In the genomic region with DNA sequence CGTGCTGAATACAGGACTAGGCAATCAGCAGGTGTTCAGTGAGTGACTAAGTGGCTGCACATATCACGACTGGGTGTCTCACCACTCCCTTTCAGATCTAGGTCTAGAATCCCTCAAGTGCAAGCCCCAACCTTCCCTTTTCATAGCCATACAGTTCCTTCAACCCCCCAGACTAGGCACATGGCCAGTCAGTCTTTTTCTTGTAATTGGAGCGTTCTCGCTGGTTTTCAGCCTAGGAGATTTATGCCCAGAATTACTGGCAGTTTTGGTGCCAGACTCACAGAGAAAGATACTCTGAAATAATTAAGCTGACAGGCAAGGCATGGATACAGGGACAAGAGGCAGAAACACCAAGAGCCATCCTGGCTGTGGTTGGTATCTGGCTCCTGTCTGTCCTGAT, we compare ENCODE assay signal across 29 mouse cellular contexts. TPM values are rescaled to one million over a fixed set of nuclear protein-coding genes. Genes with fewer than 3 reads are reported as not detected.
A peak's percentile ranks its signal among the peaks of the same experiment; 100 is the strongest.
DNase-seq lines count a peak whose midpoint lies in the region; ATAC-seq and TF ChIP-seq lines count a peak whose summit lies in the region.
"Had no signal": no experiment of that assay in that cellular context is flagged by ENCODE, and none has a peak within 500 bp of the region (broad histone marks: within the 10 kb centered on the region; RNA-seq: fewer than 3 reads in every experiment).

No protein-coding gene starts in this region.

- no peak for TF ChIP-seq POLR2A in cortical plate, adult 2 months (IDR thresholded peaks at IDR 0.05; ENCODE audit: extremely low read depth, insufficient read depth, low read length)

- no peak overlapping the region for H3K9ac ChIP-seq in forebrain, embryonic 15.5 days (replicated peaks)
- no peak overlapping the region for H3K9ac ChIP-seq in forebrain, embryonic 12.5 days
- H3K9ac ChIP-seq: embryonic facial prominence, embryonic 13.5 days; hindbrain, embryonic 13.5 days; limb, embryonic 12.5 days; liver, embryonic 15.5 days; lung, embryonic 14.5 days; midbrain, embryonic 15.5 days had no signal

- H3K9me3 ChIP-seq in forebrain, embryonic 15.5 days = no peaks in the 10 kb centered on the region
- no peaks in the 10 kb centered on the region for H3K9me3 ChIP-seq in forebrain, embryonic 12.5 days
- H3K9me3 ChIP-seq: embryonic facial prominence, embryonic 13.5 days; hindbrain, embryonic 13.5 days; limb, embryonic 12.5 days; liver, embryonic 15.5 days; midbrain, embryonic 15.5 days had no signal

- H3K27me3 ChIP-seq in forebrain, embryonic 15.5 days = no peaks in the 10 kb centered on the region
- H3K27me3 ChIP-seq in forebrain, embryonic 12.5 days = 0 out of 2 replicates have a peak, but pooled peaks cover 5% of the 10 kb centered on the region
- H3K27me3 ChIP-seq: embryonic facial prominence, embryonic 13.5 days; liver, embryonic 15.5 days; midbrain, embryonic 15.5 days had no signal

- peak in 1 of 2 experiments; percentile 52 for DNase-seq in layer of hippocampus, adult 2 months (ENCODE audit: low spot score in 2 of 2)
- no peak for DNase-seq in layer of hippocampus, postnatal 25 days (ENCODE audit: extremely low spot score in 1 of 2, low spot score in 1 of 2)
- DNase-seq in right cerebral cortex, adult 2 months (ENCODE audit: low spot score in 2 of 2) = peak; percentile 29 to 46
- DNase-seq in right cerebral cortex, postnatal 4 days = no peak
- DNase-seq: adrenal gland, postnatal 14 days; cerebellum, adult 2 months; cerebellum, postnatal 36 days; gastrocnemius, postnatal 36 days; heart, adult 18-20 months; heart, postnatal 36 days; kidney, adult 9 months; kidney, postnatal 10 days; lung, embryonic 14.5 days; lung, postnatal 14 days; spleen, adult 18-20 months; thymus, adult 18-20 months; thymus, postnatal 25 days had no signal

- TF ChIP-seq CTCF in layer of hippocampus, adult 2 months (conservative IDR thresholded peaks at IDR 0.05) = no peak
- no peak for TF ChIP-seq CTCF in cortical plate, adult 2 months (IDR thresholded peaks at IDR 0.05; ENCODE audit: extremely low read depth, insufficient read depth, low read length)

- peak overlapping the region; percentile 74 for H3K27ac ChIP-seq in forebrain, embryonic 15.5 days (replicated peaks)
- H3K27ac ChIP-seq in forebrain, embryonic 12.5 days = no peak overlapping the region
- peak overlapping the region; percentile 75 for H3K27ac ChIP-seq in layer of hippocampus, adult 2 months
- H3K27ac ChIP-seq in cortical plate, adult 2 months (ENCODE audit: insufficient read depth, low read length) = peak overlapping the region; percentile 36; the same call in 1 of the 2 replicates
- H3K27ac ChIP-seq: embryonic facial prominence, embryonic 13.5 days; hindbrain, embryonic 13.5 days; limb, embryonic 12.5 days; liver, embryonic 15.5 days; midbrain, embryonic 15.5 days had no signal

- 54% methylated on average over 4 of the region's 4 CpGs for WGBS in forebrain, embryonic 15.5 days
- 77% methylated on average over 4 of the region's 4 CpGs for WGBS in forebrain, embryonic 12.5 days

- H3K4me2 ChIP-seq in forebrain, embryonic 15.5 days (replicated peaks) = no peak overlapping the region
- no peak overlapping the region for H3K4me2 ChIP-seq in forebrain, embryonic 12.5 days
- H3K4me2 ChIP-seq: embryonic facial prominence, embryonic 13.5 days; heart, embryonic 11.5 days; hindbrain, embryonic 13.5 days; limb, embryonic 12.5 days; liver, embryonic 15.5 days; lung, embryonic 14.5 days; midbrain, embryonic 15.5 days had no signal

- no peaks in the 10 kb centered on the region for H3K36me3 ChIP-seq in forebrain, embryonic 15.5 days
- no peaks in the 10 kb centered on the region for H3K36me3 ChIP-seq in forebrain, embryonic 12.5 days (replicated peaks)
- H3K36me3 ChIP-seq: embryonic facial prominence, embryonic 13.5 days; hindbrain, embryonic 13.5 days; limb, embryonic 12.5 days; liver, embryonic 15.5 days; midbrain, embryonic 15.5 days had no signal

- H3K4me1 ChIP-seq in forebrain, embryonic 15.5 days = peaks cover 35% of the 10 kb centered on the region
- peaks cover 17% of the 10 kb centered on the region for H3K4me1 ChIP-seq in forebrain, embryonic 12.5 days
- peaks cover 12% of the 10 kb centered on the region for H3K4me1 ChIP-seq in cortical plate, adult 2 months (ENCODE audit: control insufficient read depth, insufficient read depth, low read length)
- H3K4me1 ChIP-seq: embryonic facial prominence, embryonic 13.5 days; limb, embryonic 12.5 days; liver, embryonic 15.5 days had no signal

- ATAC-seq in forebrain, embryonic 15.5 days (replicated peaks) = peak; percentile 33
- ATAC-seq in forebrain, embryonic 12.5 days (ENCODE audit: low FRiP score) = no peak
- ATAC-seq: CD4-positive, CD25-positive, alpha-beta regulatory T cell, adult 4 months; intestine, postnatal 0 days; midbrain, embryonic 15.5 days had no signal

- H3K4me3 ChIP-seq in forebrain, embryonic 15.5 days = no peak overlapping the region
- no peak overlapping the region for H3K4me3 ChIP-seq in forebrain, embryonic 12.5 days (replicated peaks)
- no peak overlapping the region for H3K4me3 ChIP-seq in layer of hippocampus, adult 2 months
- no peak overlapping the region for H3K4me3 ChIP-seq in cortical plate, adult 2 months (ENCODE audit: insufficient read depth, low read length)
- H3K4me3 ChIP-seq: embryonic facial prominence, embryonic 13.5 days; hindbrain, embryonic 13.5 days; limb, embryonic 12.5 days; liver, embryonic 15.5 days; midbrain, embryonic 15.5 days had no signal

RNA-seq across cellular contexts. Expression of a gene that starts 37.7 kb away (rescaled TPM):
- polyA plus RNA-seq in forebrain, embryonic 15.5 days (2015; fragmentation: Nextera tagmentation; extraction: Ambion mirVana) = 20.4 TPM in 2 replicates
- polyA plus RNA-seq in forebrain, embryonic 12.5 days (2016; fragmentation: Nextera tagmentation; extraction: Ambion mirVana) = 8.6 and 9.3 TPM in 2 replicates
- total RNA-seq in layer of hippocampus, adult 2 months (2021) = 100 to 1,000 TPM in 1 of 2 experiments, 10 to 100 TPM in 1; 83.8 to 104 TPM
- 100 to 1,000 TPM in 1 of 2 experiments, 10 to 100 TPM in 1; 82.9 to 105 TPM for total RNA-seq in layer of hippocampus, postnatal 25 days (2021)
- polyA plus RNA-seq in cortical plate, adult 2 months (2012; rRNA removed) = 48.1 and 53.4 TPM in 2 replicates
- total RNA-seq: heart, adult 18-20 months; heart, postnatal 36 days; liver, adult 2 months had no signal
- polyA plus RNA-seq: CD4-positive, CD25-positive, alpha-beta regulatory T cell, adult 4 months; liver, adult 2 months had no signal

Comparison
In these comparisons a context has a peak if more than half of its experiments do, and no peak if none do; other contexts are left out.
1. DNase-seq: peak in right cerebral cortex, adult 2 months (2 of 2); none in layer of hippocampus, postnatal 25 days (0 of 2) and right cerebral cortex, postnatal 4 days (single experiment).